Mouse (Mus musculus) urinary bladder, postnatal 10 days (tissue): Measurements from ENCODE around the gene Gm37240.

Experiments
- DNase-seq: peaks from one replicate; pipeline ENCODE4 v3.0.0; 2022; ENCODE audit warnings: low spot score

Gm37240 gene

GRCm38 (mm10) chr3:85125471-85125870 lies 761.8 kb downstream of the Gm37240 start:
- no peak for DNase-seq

DNA sequence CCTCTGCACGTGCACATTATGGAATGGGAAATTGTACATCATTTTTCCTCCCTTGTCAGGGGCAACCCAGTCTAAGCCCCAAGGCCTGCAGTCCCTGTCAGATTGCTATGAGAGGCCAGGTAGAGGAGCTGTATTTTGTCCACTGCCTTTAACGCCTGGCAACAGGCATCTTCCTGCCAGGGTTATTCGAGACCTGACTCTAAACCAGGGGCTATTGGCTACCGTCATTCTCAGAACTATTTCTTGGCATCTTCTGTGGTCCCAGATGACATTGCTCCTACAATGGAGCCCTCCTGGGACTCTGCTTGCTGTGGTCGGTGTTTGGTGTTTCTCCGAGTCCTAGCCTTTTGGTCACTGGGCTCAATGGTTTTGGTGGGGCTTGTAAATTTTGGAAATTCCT lies 762.4 kb downstream of the Gm37240 start:
- no peak for DNase-seq

GRCm38 (mm10) chr3:85124410-85124809 lies 762.9 kb downstream of the Gm37240 start:
- DNase-seq, result no peak

GRCm38 (mm10) chr3:85117702-85118101 lies 769.6 kb downstream of the Gm37240 start:
- DNase-seq, result no peak

DNA sequence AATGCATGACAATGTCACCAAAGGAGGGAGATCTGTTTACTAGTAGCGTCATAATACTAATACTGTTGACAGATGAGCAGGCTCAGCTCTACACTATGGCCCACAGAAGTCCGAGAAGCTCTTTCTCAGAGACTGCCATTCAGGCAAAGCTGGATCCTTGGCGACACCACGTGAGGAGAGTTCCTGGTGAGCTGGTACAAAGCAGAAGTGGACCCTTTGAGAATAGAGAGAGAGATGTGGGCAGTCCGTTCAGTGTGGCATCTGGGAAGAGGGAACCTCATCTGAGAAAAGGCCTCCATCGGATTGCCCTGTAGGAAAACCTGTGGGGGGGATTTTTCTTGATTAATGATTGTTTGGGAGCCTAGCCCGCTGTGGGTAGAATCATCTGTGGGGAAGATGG lies 770.3 kb downstream of the Gm37240 start:
- no peak for DNase-seq

DNA sequence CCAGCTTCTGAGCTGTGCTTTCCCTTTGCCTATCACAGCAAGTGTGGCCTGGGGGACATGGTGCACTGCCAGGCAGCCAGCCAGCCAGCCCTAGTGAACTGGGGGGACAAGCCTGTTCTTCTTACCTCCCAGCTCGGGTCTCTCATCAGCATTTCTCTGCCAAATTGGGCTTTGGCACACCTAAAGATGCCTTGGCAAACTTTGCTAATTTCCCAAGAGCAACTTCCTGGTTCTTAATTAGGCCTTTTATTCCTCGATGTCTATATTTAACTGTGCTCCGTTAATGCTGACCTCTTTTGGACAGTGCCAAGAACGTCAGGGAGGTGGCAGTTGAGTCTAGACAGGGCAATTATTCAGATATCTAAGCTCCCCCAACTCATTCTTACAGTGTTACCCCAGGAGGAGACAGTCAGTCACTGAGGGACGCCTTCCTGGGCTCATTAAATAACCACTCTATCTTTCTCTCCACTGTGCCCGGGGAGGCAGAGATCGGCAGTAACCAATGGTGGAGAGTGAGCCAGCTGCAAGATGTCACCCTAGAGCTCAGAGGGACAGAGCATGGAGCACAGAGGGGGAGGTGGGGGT lies 771.3 kb downstream of the Gm37240 start:
- no peak for DNase-seq

- no peak for DNase-seq
These were observed 773.8 kb downstream of the Gm37240 start for GRCm38 (mm10) chr3:85113565-85113964.

DNA sequence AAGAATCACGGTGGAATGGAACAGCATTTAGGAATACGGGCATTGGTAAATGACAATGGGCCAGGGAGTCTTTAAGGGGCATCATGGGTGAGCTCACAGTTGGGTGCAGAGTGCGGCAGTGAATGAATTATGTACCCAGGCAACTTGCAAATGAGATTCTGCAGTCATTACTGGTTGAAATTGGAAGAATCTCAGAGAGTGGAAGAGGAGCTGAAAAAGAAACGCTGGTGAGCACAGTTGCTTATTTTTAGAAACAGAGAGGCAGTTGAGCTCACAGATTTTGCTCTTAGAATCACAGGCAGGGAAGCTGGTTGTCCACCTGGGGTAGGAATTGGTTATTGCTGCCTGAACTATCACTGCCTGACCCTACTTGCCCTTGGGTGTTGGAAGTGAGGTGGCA lies 776.6 kb downstream of the Gm37240 start:
- DNase-seq, result no peak

- no peak for DNase-seq
These were observed 778.1 kb downstream of the Gm37240 start for GRCm38 (mm10) chr3:85109221-85109620.

DNA sequence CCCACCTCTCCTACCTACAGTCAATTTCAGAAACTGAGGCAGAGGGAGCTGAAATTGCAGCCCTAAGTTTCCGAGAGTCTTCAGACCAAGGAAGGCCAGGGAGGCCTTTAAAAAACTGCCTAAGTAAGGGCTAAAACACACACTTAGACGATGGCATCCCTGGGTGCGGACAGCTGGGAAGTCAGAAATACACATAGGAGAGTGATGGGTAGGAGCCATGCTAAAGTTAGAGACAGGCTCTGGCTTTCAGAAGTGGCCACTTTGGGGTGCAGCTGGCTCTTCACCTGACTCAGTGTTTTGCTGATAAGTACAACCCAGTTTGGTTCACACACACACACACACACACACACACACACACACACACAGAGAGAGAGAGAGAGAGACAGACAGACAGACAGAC lies 778.9 kb downstream of the Gm37240 start:
- no peak for DNase-seq

- no peak for DNase-seq
These were observed 780.4 kb downstream of the Gm37240 start for GRCm38 (mm10) chr3:85106956-85107355.

GRCm38 (mm10) chr3:85104301-85104700 lies 783.0 kb downstream of the Gm37240 start:
- no peak for DNase-seq

DNA sequence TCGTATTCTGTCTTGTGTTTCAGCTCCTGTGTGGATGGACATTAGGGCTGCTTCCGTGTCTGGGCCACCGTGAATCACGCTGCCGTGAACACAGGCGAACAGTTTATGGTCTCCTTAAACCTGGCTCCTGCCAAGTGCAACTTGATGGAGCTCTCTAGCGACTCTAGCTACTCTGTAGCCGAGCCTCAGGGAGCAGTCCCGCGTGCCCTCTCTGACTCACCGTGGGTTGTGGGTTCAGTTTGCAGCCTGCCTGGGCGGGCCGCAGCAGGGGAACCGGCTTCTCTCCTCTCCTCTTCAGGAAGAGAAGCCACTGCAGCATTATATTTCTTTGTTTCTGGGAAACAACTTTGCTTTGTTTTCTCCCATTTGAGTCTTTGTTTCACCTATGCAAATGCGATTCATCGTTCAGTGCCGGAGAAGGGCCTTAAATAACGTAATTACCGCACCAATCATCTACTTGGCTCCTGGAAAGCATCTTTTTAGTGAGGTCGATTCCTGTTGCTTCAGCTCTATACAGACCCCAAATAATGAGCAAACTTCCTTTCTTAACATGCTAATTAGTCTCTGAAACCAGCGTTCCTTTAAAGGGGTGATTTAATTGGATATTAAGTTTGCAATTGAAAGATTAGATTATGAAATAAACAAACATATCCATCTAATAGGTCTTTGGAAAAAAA lies 806.3 kb downstream of the Gm37240 start:
- DNase-seq, result no peak

- no peak for DNase-seq
These were observed 823.2 kb downstream of the Gm37240 start for GRCm38 (mm10) chr3:85064113-85064512.

- DNase-seq, result no peak
These were observed 827.2 kb downstream of the Gm37240 start for GRCm38 (mm10) chr3:85060153-85060552.

GRCm38 (mm10) chr3:85057245-85057644 lies 830.1 kb downstream of the Gm37240 start:
- no peak for DNase-seq

- no peak for DNase-seq
These were observed 833.8 kb downstream of the Gm37240 start for GRCm38 (mm10) chr3:85053526-85053925.

- no peak for DNase-seq
These were observed 835.1 kb downstream of the Gm37240 start for GRCm38 (mm10) chr3:85052196-85052595.

DNA sequence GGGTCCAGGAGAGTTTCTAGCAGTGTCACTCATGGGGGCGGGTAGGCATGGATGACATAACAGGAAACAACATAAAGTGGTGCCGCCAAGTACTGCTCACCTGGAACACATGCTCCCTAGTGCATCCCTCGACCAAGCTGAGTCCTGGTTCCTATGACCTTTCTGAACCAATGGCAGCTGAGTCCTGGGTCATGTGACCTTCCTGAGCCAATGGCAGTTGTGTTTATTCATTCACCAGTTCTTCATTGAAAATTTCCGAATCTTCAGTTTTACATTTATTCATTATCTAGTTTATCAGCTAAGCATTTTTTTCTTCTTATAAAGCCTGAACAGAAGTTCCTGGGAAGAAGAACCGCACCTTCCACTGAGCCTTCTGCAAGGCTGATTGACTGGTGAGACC lies 838.7 kb downstream of the Gm37240 start:
- DNase-seq, result no peak

DNA sequence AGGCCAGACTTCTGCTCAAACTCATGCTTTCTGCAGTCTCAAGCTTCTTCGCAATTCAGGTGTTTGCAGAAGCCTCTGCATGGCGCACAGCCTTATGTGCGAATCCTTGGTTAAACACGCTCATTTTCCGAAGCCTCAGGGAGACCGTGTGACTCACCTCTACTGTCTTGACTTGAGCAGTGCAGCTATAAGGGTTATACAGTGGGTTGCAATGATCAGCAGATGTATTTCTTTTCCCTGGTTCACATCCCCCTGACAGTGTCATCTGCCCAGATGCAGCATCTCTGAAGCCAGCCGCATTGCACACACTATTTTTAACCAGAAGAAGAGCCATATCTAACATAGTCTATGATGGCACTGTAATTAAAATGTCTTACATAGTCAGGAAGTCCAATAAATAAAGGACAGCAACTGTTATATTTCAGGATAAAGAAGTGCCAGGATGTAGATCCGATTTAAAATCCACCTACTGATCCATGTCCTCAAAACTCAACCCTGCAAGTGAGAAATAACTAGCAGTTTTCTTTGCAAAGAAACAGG lies 843.6 kb downstream of the Gm37240 start:
- no peak for DNase-seq

DNA sequence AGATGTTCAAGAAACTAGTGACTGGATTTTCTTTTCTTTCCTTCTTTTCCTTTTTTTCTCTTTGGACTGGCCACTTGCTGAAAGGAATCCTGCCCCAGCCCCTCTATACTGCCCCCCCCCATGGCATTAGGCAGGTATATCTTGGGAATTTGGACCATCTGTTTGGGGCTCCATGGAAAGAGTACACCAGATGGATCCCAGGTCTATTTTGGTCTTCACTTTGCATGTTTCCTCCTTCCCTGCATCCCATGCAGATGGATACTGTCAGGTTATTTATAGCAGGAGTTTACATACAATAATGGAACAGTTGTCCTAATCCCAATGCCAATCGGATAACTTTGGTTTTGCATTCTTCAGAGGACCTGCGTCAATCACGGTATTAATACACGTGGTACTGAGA lies 845.2 kb downstream of the Gm37240 start:
- no peak for DNase-seq

GRCm38 (mm10) chr3:85029141-85029540 lies 858.2 kb downstream of the Gm37240 start:
- DNase-seq, result no peak

DNA sequence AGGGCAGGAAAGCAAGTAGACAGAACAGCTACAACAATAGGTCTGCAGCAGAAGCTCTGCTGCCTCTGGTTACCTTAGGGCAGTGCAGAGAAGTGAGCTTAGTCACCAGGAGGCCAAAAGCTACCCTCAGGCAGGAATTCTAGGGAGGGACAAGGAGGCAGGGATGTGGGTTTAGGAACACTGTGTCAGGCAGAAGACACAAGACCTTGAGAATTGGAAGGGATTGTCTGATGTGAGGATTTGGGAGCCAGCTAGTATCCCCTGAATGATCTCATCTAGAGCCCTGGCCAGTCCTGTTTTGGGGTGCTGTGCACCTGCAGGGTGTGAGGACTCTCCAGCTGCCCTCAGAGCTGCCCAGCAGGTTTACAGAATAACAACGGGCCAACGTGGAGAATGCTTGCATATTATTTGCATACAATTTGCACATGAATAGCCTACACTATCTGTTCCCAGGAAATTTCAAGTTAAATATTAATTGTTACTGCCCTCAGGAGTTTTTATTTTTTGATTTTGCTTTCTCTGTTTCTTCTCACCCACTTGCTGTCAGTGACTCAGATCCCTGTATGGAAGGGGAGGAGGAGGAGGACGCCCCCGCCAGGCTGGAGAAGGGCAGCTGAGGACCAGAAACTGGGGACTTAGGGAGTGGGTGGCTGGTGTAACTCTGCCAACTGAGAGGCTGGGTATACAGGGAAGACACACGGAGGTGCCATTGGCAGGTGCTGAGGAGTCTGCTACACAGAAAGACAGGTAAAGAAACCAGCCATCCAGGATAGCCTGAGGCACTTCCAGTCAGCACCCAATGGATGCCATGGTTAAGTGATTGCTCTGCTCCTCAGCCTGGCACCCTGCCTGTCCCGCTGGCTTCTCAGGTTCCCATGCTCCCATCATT lies 862.3 kb downstream of the Gm37240 start:
- no peak for DNase-seq
